Mouse (Mus musculus): ENCODE measurements around the gene Hjurp.

Hjurp gene

GRCm38 (mm10) chr1:88297480-88298258, 20.2 kb upstream of the Hjurp start:
- in situ Hi-C loops (cut with MboI) = no loop called here

- in situ Hi-C loops (cut with MboI) = no loop called here
Measured at GRCm38 (mm10) chr1:88296171-88296920, 18.9 kb upstream of the Hjurp start.

DNA sequence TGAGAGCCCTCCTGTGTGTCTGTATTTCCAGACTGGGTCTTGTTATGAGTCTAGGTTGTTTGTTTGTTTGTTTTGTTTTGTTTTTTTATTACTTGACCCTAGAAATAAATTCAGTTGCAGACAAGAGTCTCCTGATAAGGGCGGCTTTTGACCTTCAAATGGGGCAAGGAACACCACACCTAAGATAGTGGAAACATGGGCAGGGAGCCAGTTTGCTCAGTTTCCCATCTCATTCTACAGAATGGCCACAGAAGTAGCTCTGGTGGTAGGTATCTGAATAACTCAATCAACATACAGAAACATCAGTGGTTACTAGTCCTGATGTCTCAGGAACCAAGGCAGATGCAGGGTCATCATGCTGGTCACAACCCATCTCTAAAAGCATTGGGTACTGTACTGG, 17.2 kb upstream of the Hjurp start:
- in situ Hi-C loops (cut with MboI) = no loop called here

DNA sequence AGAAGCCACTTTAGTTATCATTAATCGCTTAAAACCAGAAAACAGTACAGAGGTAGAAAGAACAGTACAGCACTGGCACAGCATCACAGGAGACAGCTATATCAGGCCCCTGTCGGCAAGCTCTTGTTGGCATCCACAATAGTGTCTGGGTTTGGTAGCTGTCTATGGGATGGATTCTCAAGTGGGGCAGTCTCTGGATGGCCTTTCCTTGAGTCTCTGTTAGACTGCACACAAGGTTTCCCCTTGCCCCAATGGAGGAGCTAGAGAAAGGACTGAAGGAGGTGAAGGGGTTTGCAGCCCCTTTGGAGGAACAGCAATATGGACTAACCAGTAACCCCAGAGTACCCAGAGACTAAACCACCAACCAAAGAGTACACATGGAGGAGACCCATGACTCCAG, 14.6 kb upstream of the Hjurp start:
- in situ Hi-C loops (cut with MboI) = no loop called here

GRCm38 (mm10) chr1:88291409-88292005, 14.1 kb upstream of the Hjurp start:
- in situ Hi-C loops (cut with MboI) = no loop called here

DNA sequence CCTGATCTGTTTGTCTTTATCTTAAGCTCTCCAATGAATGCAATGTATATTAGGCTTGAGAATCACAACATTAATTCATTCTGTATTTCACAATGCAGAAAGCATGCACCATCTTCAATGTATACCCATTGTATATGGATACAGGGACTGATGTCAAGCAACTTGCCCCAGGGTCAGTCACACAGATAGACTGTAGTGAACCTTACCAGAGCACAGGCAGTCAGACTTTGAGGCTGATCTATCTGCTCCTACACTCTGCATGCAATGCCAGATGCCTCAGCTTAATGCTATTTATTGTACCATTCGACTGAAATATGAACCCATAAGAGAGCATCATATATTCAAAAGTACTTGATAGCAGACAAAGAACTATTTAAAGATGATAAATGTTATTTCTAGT, 13.1 kb upstream of the Hjurp start:
- in situ Hi-C loops (cut with MboI) = no loop called here

GRCm38 (mm10) chr1:88289917-88290316, 12.5 kb upstream of the Hjurp start:
- in situ Hi-C loops (cut with MboI) = no loop called here

DNA sequence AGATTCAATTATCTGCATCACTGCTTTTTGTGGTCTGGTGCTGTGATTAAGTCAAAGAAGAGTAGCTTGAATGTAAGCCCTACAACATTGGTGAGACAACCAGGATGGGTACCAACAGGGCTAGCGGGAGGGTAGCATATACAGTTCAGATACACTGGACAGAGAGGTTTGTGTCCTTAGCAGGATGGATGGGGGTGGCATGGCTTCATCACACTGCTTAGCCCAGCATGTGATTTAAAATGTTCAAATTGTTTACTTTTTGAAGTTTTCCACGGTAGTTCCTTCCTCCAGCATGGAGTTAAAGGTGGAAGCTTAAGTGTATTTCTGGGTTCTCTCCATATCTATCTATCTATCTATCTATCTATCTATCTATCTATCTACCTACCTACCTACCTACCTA, 11.7 kb upstream of the Hjurp start:
- in situ Hi-C loops (cut with MboI) = no loop called here

- in situ Hi-C loops (cut with MboI) = no loop called here
Measured at GRCm38 (mm10) chr1:88288789-88289127, 11.3 kb upstream of the Hjurp start.

GRCm38 (mm10) chr1:88288056-88288788, 10.8 kb upstream of the Hjurp start:
- in situ Hi-C loops (cut with MboI) = no loop called here

- in situ Hi-C loops (cut with MboI) = no loop called here
Measured at GRCm38 (mm10) chr1:88287697-88287980, 10.2 kb upstream of the Hjurp start.

GRCm38 (mm10) chr1:88286887-88287696, 9.7 kb upstream of the Hjurp start:
- in situ Hi-C loops (cut with MboI) = no loop called here

DNA sequence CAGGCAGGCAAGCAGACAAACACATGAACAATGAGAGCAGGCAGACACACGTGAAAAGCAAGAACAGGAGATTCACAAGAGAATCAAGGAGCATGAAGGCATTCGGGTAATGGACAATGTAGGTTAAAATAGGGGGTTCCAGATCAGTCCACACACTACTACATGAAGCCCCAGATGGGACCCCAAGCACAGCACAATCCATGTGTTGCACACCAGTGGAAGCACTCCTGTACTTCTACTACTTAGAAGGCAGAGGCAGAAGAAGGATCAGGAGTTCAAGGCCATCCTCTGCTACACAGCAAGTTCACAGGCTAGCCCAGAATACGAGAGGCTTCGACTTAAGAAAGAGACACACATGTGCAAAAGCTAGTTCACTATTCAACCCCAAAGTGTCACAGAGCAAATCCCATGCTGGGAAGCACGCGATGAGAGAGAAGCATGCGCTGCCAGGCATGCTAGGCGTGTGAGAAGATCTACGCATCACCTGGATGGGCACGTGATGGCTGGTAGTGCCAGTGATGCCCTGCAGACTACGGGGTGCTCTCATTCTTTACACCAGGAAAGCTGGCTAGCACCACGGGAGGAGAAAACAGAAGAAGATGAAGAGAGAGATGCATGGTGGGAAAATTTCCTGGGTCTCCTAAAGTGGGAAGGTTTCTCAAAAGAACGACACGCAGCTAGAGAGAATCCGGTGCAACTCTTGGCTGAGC, 8.9 kb upstream of the Hjurp start:
- in situ Hi-C loops (cut with MboI) = no loop called here

- in situ Hi-C loops (cut with MboI) = no loop called here
Measured at GRCm38 (mm10) chr1:88285652-88286051, 8.2 kb upstream of the Hjurp start.

DNA sequence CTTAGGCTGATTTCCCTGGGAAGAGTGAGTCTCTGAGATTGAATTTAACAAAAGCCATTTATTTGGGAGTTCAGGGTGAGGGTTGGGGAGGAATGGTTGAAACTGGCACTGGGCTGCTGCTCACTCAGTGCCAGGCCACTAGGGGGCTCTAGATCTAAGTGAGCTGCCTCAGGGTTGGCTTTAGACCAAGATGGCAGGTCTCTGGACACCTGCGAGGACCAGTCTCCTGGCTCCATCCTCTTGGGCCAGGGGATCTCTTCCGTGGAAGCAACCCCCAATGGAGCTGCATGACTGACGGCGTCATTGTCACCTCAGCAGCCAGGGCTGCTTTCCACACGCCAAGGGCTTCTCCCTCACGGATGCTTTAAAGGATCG, 7.5 kb upstream of the Hjurp start:
- in situ Hi-C loops (cut with MboI) = no loop called here

GRCm38 (mm10) chr1:88284228-88284945, 7.0 kb upstream of the Hjurp start:
- in situ Hi-C loops (cut with MboI) = no loop called here

DNA sequence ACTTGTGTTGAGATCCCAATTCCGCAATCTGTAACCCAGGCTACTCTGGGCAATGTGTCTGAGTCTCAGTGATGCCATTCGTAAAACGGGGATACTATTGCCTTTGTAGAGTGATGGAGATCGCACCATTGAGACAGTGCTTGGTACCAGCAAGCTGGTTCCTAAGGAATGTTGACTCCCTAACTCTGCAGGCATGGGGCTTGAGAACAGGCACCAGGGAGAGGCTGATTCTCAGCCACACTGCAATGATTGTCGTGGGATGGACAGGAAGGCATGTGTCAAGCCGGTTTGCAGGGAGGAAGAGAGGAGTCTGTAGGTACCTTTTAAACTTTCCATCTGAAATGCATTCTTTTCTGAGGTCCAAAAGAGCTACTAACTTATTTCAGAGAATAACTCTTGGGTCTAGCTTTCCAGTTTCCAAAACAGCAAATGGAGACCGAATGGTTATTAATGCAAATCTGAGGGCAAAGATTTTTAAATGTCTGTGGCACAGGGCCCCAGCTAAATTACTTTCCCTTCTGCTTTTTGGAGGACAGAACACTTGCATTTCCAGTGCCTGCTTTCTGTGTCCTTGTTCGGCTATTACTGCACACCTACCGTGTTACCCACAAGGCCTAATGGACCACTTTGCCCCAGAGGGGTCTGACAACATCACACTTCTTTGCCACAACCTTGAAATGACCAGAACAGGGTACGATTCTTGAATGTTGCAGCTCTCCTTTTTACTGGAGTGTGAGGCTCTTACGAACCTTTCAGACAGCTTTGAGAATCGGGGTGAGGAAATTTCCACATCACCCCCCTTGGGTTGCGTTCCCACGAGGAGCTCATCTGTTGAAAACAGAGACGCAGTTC, 6.2 kb upstream of the Hjurp start:
- in situ Hi-C loops (cut with MboI) = no loop called here

DNA sequence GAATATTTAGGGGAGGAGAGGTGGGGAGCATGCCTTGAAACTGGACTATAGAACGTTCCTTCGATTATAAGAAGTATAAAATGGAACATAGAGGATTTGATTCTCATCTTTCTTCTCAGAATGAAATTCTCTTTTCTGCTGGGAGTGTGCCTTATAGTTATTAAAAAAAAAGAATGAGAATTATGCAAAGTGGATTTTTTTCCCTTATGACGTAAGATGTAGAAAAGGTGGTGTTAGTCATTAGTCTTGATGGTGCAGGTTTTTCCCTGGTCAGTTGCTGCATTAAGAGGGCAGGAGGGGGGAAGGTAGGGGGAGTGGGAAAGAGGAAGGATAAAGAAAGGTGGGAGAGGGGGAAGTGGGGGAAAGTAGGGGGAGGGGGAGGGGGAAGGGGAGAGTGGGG, 4.9 kb upstream of the Hjurp start:
- in situ Hi-C loops (cut with MboI) = no loop called here

- in situ Hi-C loops (cut with MboI) = no loop called here
Measured at GRCm38 (mm10) chr1:88280006-88280690, 2.7 kb upstream of the Hjurp start.

All from mature B cell (primary cell).